ENCODE assay signal across 11 mouse cellular contexts in genomic region chr19:53047208-53047607, GRCm38 (mm10). TPM values are rescaled to one million over a fixed set of nuclear protein-coding genes. Genes with fewer than 3 reads are reported as not detected.
DNase-seq lines count a peak whose midpoint lies in the region; ATAC-seq and TF ChIP-seq lines count a peak whose summit lies in the region.
"Had no signal": no experiment of that assay in that cellular context is flagged by ENCODE, and none has a peak within 500 bp of the region (broad histone marks: within the 10 kb centered on the region; RNA-seq: fewer than 3 reads in every experiment).

No protein-coding gene starts in this region.

- no peak overlapping the region for H3K4me3 ChIP-seq in intestine, embryonic 16.5 days (ENCODE audit: low read length)
- no peak overlapping the region for H3K4me3 ChIP-seq in intestine, postnatal 0 days (ENCODE audit: low read depth, low read length)
- H3K4me3 ChIP-seq: myocyte had no signal

- no peaks in the 10 kb centered on the region for H3K36me3 ChIP-seq in intestine, embryonic 16.5 days (ENCODE audit: control insufficient read depth, insufficient read depth, low read length)
- H3K36me3 ChIP-seq in intestine, postnatal 0 days (ENCODE audit: control insufficient read depth, insufficient read depth): no peaks in the 10 kb centered on the region

- H3K4me1 ChIP-seq in intestine, embryonic 16.5 days (ENCODE audit: control insufficient read depth, insufficient read depth, low read length): peaks cover 8% of the 10 kb centered on the region
- peaks cover under 1% of the 10 kb centered on the region; the same call in 1 of the 2 replicates for H3K4me1 ChIP-seq in intestine, postnatal 0 days (replicated peaks; ENCODE audit: control insufficient read depth, insufficient read depth, low read length)

- H3K9me3 ChIP-seq in intestine, embryonic 16.5 days (ENCODE audit: control insufficient read depth, low read length): peaks cover 4% of the 10 kb centered on the region; the same call in 1 of the 2 replicates
- H3K9me3 ChIP-seq in intestine, postnatal 0 days (ENCODE audit: control insufficient read depth): no peaks in the 10 kb centered on the region

- DNase-seq in NIH3T3 (ENCODE audit: low read depth): peak; percentile 44
- DNase-seq in fibroblast of lung, adult 2 months (ENCODE audit: low read depth): peak; percentile 54
- DNase-seq in lung, postnatal 10 days: peak; percentile 83
- DNase-seq in thymus, postnatal 36 days: no peak
- DNase-seq: cerebellum, adult 9-11 months; thymus, postnatal 25 days had no signal

- ATAC-seq in intestine, embryonic 16.5 days: no peak
- no peak for ATAC-seq in intestine, postnatal 0 days
- ATAC-seq in frontal cortex, adult (ENCODE audit: low TSS enrichment): no peak

- no peaks in the 10 kb centered on the region for H3K27me3 ChIP-seq in intestine, embryonic 16.5 days (replicated peaks; ENCODE audit: control insufficient read depth, insufficient read depth, low read length)
- no peaks in the 10 kb centered on the region for H3K27me3 ChIP-seq in intestine, postnatal 0 days (replicated peaks; ENCODE audit: control insufficient read depth, insufficient read depth, low read length)

- no peak overlapping the region for H3K4me2 ChIP-seq in intestine, embryonic 16.5 days (ENCODE audit: low read depth, low read length)
- no peak overlapping the region for H3K4me2 ChIP-seq in intestine, postnatal 0 days (replicated peaks; ENCODE audit: low read depth)
- H3K4me2 ChIP-seq: hindbrain, embryonic 14.5 days had no signal

- WGBS in intestine, embryonic 16.5 days: 74% methylated on average over 5 of the region's 5 CpGs
- 71% methylated on average over 5 of the region's 5 CpGs for WGBS in intestine, postnatal 0 days

- peak overlapping the region; percentile 14; the same call in 1 of the 2 replicates for H3K27ac ChIP-seq in intestine, embryonic 16.5 days (ENCODE audit: low read length)
- no peak overlapping the region; the same call in 1 of the 2 replicates for H3K27ac ChIP-seq in intestine, postnatal 0 days (ENCODE audit: low read depth, low read length)
- H3K27ac ChIP-seq: hindbrain, embryonic 14.5 days had no signal

- no peak for TF ChIP-seq CTCF in intestine, postnatal 0 days (IDR thresholded peaks at IDR 0.05; ENCODE audit: low read depth)

- no peak overlapping the region for H3K9ac ChIP-seq in intestine, embryonic 16.5 days (ENCODE audit: low read depth, low read length)
- no peak overlapping the region for H3K9ac ChIP-seq in intestine, postnatal 0 days (ENCODE audit: low read depth, low read length)
- H3K9ac ChIP-seq: hindbrain, embryonic 14.5 days had no signal

RNA-seq across cellular contexts. Expression of gene Xpnpep1, which starts 7.2 kb away (rescaled TPM):
- polyA plus RNA-seq in intestine, embryonic 16.5 days (2015; fragmentation: Nextera tagmentation; extraction: Ambion mirVana): 231 and 264 TPM in 2 replicates
- 333 and 357 TPM in 2 replicates for polyA plus RNA-seq in intestine, postnatal 0 days (2015; fragmentation: Nextera tagmentation; extraction: Ambion mirVana)

Comparison
In these comparisons a context has a peak if more than half of its experiments do, and no peak if none do; other contexts are left out.
1. DNase-seq: peak in NIH3T3 (single experiment), fibroblast of lung, adult 2 months (single experiment) and lung, postnatal 10 days (single experiment); none in thymus, postnatal 36 days (0 of 2).